Mouse (Mus musculus): ENCODE results near the gene Cbfa2t2.
A peak's percentile ranks its signal among the peaks of the same experiment; 100 is the strongest.

GRCm38 (mm10) chr2:154455776-154456175 lies 19.5 kb downstream of the Cbfa2t2 start:
- TF ChIP-seq MYOD1 (IDR thresholded peaks at IDR 0.05; ENCODE audit: control insufficient read depth, insufficient read length, low read depth) (peak; percentile 4), CTCF (IDR thresholded peaks at IDR 0.05; ENCODE audit: control insufficient read depth, insufficient read depth, insufficient read length) (no peak), MYOG (IDR thresholded peaks at IDR 0.05; ENCODE audit: control insufficient read depth, extremely low read depth, insufficient read length) (no peak), USF1 (IDR thresholded peaks at IDR 0.05; ENCODE audit: low read depth) (no peak), FOSL1 (IDR thresholded peaks at IDR 0.05; ENCODE audit: insufficient read depth, low read length, poor library complexity, severe bottlenecking) (no peak), CEBPB (IDR thresholded peaks at IDR 0.05; ENCODE audit: low read depth) (no peak)

Measured in C2C12 (cell line).